Mouse (Mus musculus): Measurements from ENCODE around the gene Fgfr2. TPM values are rescaled to one million over a fixed set of nuclear protein-coding genes. Genes with fewer than 3 reads are reported as not detected.

The Fgfr2 gene
- polyA plus RNA-seq, 1 experiment, result 14.8 TPM

GRCm38 (mm10) chr7:132611530-132611929 is 511.6 kb downstream of the Fgfr2 start:
- WGBS, result 98% methylated on average over 8 of the region's 8 CpGs
- H3K4me1 ChIP-seq (ENCODE audit: control insufficient read depth, insufficient read depth, low read length), result no peaks in the 10 kb centered on the region
- no peaks in the 10 kb centered on the region for H3K27me3 ChIP-seq (replicated peaks; ENCODE audit: control insufficient read depth, insufficient read depth, low read length)
- H3K4me3 ChIP-seq (ENCODE audit: insufficient read depth, low read depth, low read length), result no peak overlapping the region
- no peaks in the 10 kb centered on the region for H3K36me3 ChIP-seq (ENCODE audit: control insufficient read depth, insufficient read depth, low read length)
- DNase-seq, result no peak
- TF ChIP-seq POLR2A (IDR thresholded peaks at IDR 0.05; ENCODE audit: low read depth, low read length) (no peak), CTCF (conservative IDR thresholded peaks at IDR 0.05; ENCODE audit: insufficient read depth, insufficient read length, low read depth, low read length) (no peak)
- H3K27ac ChIP-seq (ENCODE audit: insufficient read depth, low read depth, low read length), result no peak overlapping the region

GRCm38 (mm10) chr7:132610468-132611318 is 512.5 kb downstream of the Fgfr2 start, which contains the start of gene Lhpp:
Gene Lhpp (plus strand): TSS chr7:132610638.
- TF ChIP-seq CTCF (conservative IDR thresholded peaks at IDR 0.05; ENCODE audit: insufficient read depth, insufficient read length, low read depth, low read length), result no peak
- peak; percentile 24 for TF ChIP-seq POLR2A (IDR thresholded peaks at IDR 0.05; ENCODE audit: low read depth, low read length)
- no peak within 1 kb of the TSS for H3K27ac ChIP-seq (ENCODE audit: insufficient read depth, low read depth, low read length)
- peak within 1 kb of the TSS; percentile 62 for H3K4me3 ChIP-seq (ENCODE audit: insufficient read depth, low read depth, low read length)
- WGBS, result 8% methylated on average over 44 of the region's 44 CpGs
- DNase-seq, result peak; percentile 80
- no peaks in the 10 kb centered on the region for H3K4me1 ChIP-seq (ENCODE audit: control insufficient read depth, insufficient read depth, low read length)
- no peaks in the 10 kb centered on the region for H3K27me3 ChIP-seq (replicated peaks; ENCODE audit: control insufficient read depth, insufficient read depth, low read length)
- H3K36me3 ChIP-seq (ENCODE audit: control insufficient read depth, insufficient read depth, low read length), result no peaks in the 10 kb centered on the region

- Histone ChIP-seq H3K36me3 (ENCODE audit: control insufficient read depth, insufficient read depth, low read length) (no peaks in the 10 kb centered on the region), H3K4me3 (ENCODE audit: insufficient read depth, low read depth, low read length) (no peak overlapping the region), H3K27ac (ENCODE audit: insufficient read depth, low read depth, low read length) (no peak overlapping the region), H3K27me3 (replicated peaks; ENCODE audit: control insufficient read depth, insufficient read depth, low read length) (no peaks in the 10 kb centered on the region), H3K4me1 (ENCODE audit: control insufficient read depth, insufficient read depth, low read length) (no peaks in the 10 kb centered on the region)
- DNase-seq, result no peak
- no peak for TF ChIP-seq CTCF (conservative IDR thresholded peaks at IDR 0.05; ENCODE audit: insufficient read depth, insufficient read length, low read depth, low read length)
- no peak for TF ChIP-seq POLR2A (IDR thresholded peaks at IDR 0.05; ENCODE audit: low read depth, low read length)
- 89% methylated on average over 4 of the region's 4 CpGs for WGBS
Observed at GRCm38 (mm10) chr7:132608316-132609020, 514.7 kb downstream of the Fgfr2 start.

- no peak for TF ChIP-seq POLR2A (IDR thresholded peaks at IDR 0.05; ENCODE audit: low read depth, low read length)
- no peak for TF ChIP-seq CTCF (conservative IDR thresholded peaks at IDR 0.05; ENCODE audit: insufficient read depth, insufficient read length, low read depth, low read length)
Observed at GRCm38 (mm10) chr7:132605689-132606088, 517.5 kb downstream of the Fgfr2 start.

GRCm38 (mm10) chr7:132604720-132605119 is 518.4 kb downstream of the Fgfr2 start:
- no peak for DNase-seq
- 93% methylated on average over 4 of the region's 4 CpGs for WGBS
- no peaks in the 10 kb centered on the region for H3K27me3 ChIP-seq (replicated peaks; ENCODE audit: control insufficient read depth, insufficient read depth, low read length)
- H3K4me1 ChIP-seq (ENCODE audit: control insufficient read depth, insufficient read depth, low read length), result no peaks in the 10 kb centered on the region
- no peak for TF ChIP-seq POLR2A (IDR thresholded peaks at IDR 0.05; ENCODE audit: low read depth, low read length)
- TF ChIP-seq CTCF (conservative IDR thresholded peaks at IDR 0.05; ENCODE audit: insufficient read depth, insufficient read length, low read depth, low read length), result no peak
- H3K4me3 ChIP-seq (ENCODE audit: insufficient read depth, low read depth, low read length), result no peak overlapping the region
- no peaks in the 10 kb centered on the region for H3K36me3 ChIP-seq (ENCODE audit: control insufficient read depth, insufficient read depth, low read length)
- H3K27ac ChIP-seq (ENCODE audit: insufficient read depth, low read depth, low read length), result no peak overlapping the region

More at GRCm38 (mm10) chr7:132605689-132606088, 517.5 kb downstream of the Fgfr2 start:
- 55% methylated on average over 5 of the region's 5 CpGs for WGBS
- Histone ChIP-seq H3K27me3 (replicated peaks; ENCODE audit: control insufficient read depth, insufficient read depth, low read length) (no peaks in the 10 kb centered on the region), H3K27ac (ENCODE audit: insufficient read depth, low read depth, low read length) (no peak overlapping the region), H3K4me3 (ENCODE audit: insufficient read depth, low read depth, low read length) (no peak overlapping the region), H3K4me1 (ENCODE audit: control insufficient read depth, insufficient read depth, low read length) (no peaks in the 10 kb centered on the region), H3K36me3 (ENCODE audit: control insufficient read depth, insufficient read depth, low read length) (no peaks in the 10 kb centered on the region)
- DNase-seq, result no peak

- no peak for DNase-seq
- 35% methylated on average over 8 of the region's 8 CpGs for WGBS
- H3K4me3 ChIP-seq (ENCODE audit: insufficient read depth, low read depth, low read length), result no peak overlapping the region
- H3K27me3 ChIP-seq (replicated peaks; ENCODE audit: control insufficient read depth, insufficient read depth, low read length), result peaks cover 2% of the 10 kb centered on the region; the same call in 1 of the 2 replicates
- H3K36me3 ChIP-seq (ENCODE audit: control insufficient read depth, insufficient read depth, low read length), result no peaks in the 10 kb centered on the region
- H3K27ac ChIP-seq (ENCODE audit: insufficient read depth, low read depth, low read length), result no peak overlapping the region
- no peaks in the 10 kb centered on the region for H3K4me1 ChIP-seq (ENCODE audit: control insufficient read depth, insufficient read depth, low read length)
- no peak for TF ChIP-seq CTCF (conservative IDR thresholded peaks at IDR 0.05; ENCODE audit: insufficient read depth, insufficient read length, low read depth, low read length)
- TF ChIP-seq POLR2A (IDR thresholded peaks at IDR 0.05; ENCODE audit: low read depth, low read length), result no peak
Observed at GRCm38 (mm10) chr7:132600926-132601325, 522.2 kb downstream of the Fgfr2 start.

- H3K27me3 ChIP-seq (replicated peaks; ENCODE audit: control insufficient read depth, insufficient read depth, low read length), result peaks cover 2% of the 10 kb centered on the region; the same call in 1 of the 2 replicates
- DNase-seq, result no peak
- H3K4me3 ChIP-seq (ENCODE audit: insufficient read depth, low read depth, low read length), result no peak overlapping the region
- 12% methylated on average over 9 of the region's 9 CpGs for WGBS
- H3K36me3 ChIP-seq (ENCODE audit: control insufficient read depth, insufficient read depth, low read length), result no peaks in the 10 kb centered on the region
- no peaks in the 10 kb centered on the region for H3K4me1 ChIP-seq (ENCODE audit: control insufficient read depth, insufficient read depth, low read length)
- H3K27ac ChIP-seq (ENCODE audit: insufficient read depth, low read depth, low read length), result no peak overlapping the region
- no peak for TF ChIP-seq POLR2A (IDR thresholded peaks at IDR 0.05; ENCODE audit: low read depth, low read length)
- TF ChIP-seq CTCF (conservative IDR thresholded peaks at IDR 0.05; ENCODE audit: insufficient read depth, insufficient read length, low read depth, low read length), result no peak
Observed at GRCm38 (mm10) chr7:132600026-132600425, 523.1 kb downstream of the Fgfr2 start.

Measured in kidney, adult 2 months (tissue).